Mouse (Mus musculus) gastrocnemius, postnatal 4 days (tissue): ENCODE measurements around the gene Psmd11. TPM values are rescaled to one million over a fixed set of nuclear protein-coding genes. Genes with fewer than 3 reads are reported as not detected.
"Not testable (repeated sequence)": the region's sequence is repeated elsewhere in the genome, so short reads cannot be mapped to it uniquely, and the experiment has no call there.

Experiments
- DNase-seq, 2 experiments: peaks; one replicate each; pipeline ENCODE4 v3.0.0; 2021 to 2022; ENCODE audit warnings: low spot score in 2 of 2, mixed read lengths in 2 of 2
- total RNA-seq, 2 experiments: library from RNA; stranded (reverse); gene quantifications; 2 replicates each; pipeline ENCODE4 v1.2.3; 2021

The Psmd11 gene
- total RNA-seq, 2 experiments from 2014 or later: 126 to 134 TPM

DNA sequence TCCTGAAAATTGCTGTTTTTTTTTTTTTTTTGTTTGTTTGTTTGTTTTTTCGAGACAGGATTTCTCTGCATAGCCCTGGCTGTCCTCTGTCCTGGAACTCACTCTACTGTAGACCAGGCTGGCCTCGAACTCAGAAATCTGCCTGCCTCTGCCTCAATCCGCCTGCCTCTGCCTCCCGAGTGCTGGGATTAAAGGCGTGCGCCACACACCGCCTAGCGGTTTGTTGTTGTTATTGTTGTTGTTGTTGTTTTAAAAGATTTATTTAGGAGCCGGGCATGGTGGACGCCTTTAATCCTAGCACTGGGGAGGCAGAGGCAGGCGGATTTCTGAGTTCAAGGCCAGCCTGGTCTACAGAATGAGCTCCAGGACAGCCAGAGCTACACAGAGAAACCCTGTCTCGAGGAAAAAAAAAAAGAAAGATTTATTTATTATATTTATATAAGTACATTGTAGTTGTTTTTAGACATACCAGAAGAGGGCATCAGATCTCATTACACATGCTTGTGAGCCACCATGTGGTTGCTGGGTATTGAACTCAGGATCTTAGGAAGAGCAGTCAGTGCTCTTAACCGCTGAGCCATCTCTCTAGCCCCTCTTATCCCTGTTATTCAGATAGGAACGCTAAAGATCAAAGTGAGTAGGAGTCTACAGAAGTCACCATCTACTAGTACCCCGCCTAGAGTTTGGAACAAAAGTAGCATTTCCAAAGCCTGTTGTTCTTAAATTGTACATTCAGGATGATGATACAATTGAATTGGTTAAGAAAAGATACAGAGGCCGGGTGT is 2.2 kb upstream of the Psmd11 start:
- not testable (repeated sequence) for DNase-seq

DNA sequence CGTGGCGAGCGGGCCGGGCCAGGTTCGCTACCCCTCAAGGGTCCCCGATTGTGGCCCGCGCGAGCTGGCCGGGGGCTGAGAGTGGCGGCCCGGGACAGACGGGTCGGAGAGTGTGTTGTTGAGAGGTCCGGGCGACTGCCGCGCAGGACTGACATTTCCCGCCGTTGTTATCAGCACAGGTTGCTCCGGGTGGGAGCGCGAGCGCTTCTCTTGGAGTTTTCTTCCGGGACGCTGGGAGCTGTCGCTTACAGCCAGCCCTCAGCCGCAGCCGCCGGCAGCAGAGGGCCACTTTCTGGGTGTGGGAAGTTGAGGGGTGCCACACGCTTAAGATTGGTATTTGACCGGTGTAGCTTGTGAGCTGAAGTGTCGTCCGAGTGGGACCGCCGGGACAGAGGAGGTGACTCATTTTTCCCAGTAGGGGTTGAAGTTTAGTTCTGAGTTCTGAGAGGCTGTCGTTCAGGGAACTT is 627 bp downstream of the Psmd11 start:
- peak in 1 of 2 experiments; percentile 32 for DNase-seq

DNA sequence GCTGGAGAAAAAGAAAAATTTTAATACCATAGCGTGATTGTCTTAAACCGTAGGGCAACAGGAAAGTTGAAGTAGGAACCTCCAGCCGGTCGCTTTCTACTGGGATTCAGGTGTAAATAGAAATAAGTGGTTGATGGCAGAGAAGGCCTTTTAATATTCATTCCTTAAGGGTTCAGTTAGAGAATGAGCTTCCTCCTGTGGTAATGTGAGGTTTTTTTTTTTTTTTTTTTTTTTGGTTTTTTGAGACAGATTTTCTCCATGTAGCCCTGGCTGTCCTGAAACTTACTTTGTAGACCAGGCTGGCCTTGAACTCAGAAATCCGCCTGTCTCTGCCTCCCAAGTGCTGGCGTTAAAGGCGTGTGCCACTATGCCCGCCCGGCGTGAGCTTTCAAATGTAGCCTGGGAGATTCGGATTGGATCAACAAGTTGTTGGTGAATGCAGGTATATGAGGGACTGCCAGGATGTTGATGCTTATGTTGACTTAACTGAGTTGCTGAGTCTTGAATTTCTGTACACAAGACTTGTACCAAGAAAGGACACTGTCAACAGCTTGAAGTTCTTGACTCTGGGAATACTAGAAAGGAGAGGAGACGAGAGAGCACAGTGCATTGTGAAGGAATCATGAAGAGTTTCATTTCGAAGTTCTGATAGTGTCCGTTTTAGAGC is 1.2 kb downstream of the Psmd11 start:
- DNase-seq: no peak

DNA sequence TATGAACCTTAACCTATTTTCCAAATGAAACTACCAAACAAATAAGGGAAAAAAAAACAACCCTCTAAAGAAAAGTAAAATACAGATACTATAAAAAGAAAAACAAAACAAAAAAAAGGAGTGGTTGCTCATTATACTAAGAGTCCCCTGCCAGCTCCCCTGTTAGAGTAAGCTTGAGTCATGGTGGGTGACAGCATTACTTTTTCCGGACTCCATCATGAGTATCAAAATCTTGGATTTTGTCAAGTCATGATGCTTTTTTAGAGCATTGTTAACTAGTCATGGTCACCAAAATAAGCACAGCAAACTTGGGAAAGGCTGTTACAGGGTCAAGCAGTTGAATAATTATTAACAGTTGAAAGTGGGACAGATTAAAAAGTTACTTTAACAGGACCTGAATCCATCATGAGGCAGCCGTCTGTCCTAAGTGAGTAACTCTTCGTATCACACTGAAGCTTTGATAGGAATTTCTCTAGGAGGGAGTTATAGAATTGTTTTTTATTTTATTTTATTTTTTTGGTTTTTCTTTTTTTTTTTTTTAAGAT is 2.0 kb downstream of the Psmd11 start:
- no peak for DNase-seq

DNA sequence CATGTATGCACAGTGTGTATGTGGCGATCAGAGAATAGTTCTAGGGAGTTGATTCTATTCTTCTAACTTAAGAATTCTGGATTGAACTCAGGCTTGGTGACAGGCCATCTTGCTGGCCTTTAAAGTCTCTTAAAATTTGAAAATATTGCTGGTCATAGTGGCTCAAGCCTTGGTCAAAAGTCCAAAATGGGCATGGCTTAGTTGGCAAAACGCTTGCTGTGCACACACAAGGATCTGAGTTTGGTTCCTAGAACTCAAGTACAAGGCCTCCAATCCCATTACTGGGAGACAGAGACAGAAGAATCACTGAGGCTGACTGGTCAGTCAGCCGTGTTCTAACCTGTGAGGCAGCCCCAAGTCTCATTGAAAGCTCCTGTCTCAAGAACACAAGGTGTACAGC is 18.5 kb downstream of the Psmd11 start:
- no peak for DNase-seq

DNA sequence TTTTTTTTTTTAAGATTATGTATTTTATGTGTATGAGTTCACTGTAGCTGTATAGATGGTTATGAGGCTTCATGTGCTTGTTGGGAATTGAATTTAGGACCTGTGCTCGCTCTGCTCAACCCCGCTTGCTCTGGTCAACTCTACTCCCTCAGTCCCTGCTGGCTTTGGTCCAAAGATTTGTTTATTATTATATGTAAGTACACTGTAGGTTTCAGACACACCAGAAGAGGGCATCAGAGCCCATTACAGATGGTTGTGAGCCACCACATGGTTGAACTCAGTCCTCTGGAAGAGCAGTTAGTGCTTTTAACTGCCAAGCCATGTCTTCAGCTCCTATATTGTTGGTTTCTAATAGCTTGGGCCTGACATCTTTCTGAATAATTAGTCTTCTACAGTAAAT is 21.4 kb downstream of the Psmd11 start:
- DNase-seq: no peak

DNA sequence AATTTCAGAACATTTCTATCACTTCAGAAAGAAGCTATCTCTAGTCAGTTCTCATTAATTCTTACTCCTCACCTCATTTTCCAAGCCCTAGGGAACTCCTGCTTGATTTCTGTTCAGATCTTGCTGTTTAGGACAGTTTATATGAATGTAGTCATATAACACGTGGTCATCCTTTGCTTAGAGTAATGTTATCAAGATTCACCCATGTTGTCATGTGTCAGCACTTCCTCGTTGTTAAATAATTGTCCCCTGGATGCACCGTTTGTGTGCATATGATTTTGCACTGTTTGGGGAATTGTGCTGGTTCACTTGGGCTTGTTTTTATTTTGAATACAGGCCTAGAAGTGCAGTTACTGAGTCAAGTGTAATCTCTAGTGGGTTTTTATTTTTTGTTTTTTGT is 23.8 kb downstream of the Psmd11 start:
- no peak for DNase-seq

DNA sequence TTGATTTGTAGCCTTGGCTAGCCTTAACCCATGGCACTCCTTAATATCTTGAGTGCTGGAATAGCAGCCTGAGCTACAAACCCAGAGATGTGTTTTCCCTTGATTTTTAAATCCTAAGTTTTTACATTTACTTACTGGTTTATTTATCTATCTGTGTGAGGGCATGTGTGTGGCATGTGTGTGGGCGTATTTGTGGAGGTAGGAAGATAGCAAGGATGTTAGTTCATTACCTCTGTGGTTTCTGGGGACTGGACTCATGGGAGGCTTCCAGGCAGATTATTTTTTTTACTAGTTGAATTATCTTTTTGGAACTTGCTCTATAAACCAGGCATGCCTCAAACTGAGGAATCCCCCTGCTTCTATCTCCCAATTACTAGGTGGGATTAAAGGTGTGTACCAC is 24.8 kb downstream of the Psmd11 start:
- no peak for DNase-seq

DNA sequence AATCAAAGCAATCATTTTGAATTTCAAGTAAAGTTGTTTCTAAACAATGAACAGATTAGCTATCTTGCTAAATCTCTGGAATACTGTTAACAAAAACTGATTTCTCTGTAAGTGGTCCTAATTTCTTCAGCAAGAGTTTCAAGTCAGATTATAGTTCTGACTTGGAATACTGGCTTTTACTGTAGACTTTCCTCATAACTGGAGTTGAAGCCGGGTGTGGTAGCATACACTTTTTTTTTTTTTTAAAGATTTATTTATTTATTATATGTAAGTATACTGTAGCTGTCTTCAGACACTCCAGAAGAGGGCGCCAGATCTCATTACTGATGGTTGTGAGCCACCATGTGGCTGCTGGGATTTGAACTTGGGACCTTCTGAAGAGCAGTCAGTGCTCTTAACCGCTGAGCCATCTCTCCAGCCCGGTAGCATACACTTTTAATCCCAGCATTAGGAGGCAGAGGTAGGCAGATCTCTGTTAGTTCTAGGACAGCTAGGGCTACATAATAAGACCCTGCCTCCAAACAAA is 35.3 kb downstream of the Psmd11 start:
- DNase-seq: not testable (repeated sequence)

DNA sequence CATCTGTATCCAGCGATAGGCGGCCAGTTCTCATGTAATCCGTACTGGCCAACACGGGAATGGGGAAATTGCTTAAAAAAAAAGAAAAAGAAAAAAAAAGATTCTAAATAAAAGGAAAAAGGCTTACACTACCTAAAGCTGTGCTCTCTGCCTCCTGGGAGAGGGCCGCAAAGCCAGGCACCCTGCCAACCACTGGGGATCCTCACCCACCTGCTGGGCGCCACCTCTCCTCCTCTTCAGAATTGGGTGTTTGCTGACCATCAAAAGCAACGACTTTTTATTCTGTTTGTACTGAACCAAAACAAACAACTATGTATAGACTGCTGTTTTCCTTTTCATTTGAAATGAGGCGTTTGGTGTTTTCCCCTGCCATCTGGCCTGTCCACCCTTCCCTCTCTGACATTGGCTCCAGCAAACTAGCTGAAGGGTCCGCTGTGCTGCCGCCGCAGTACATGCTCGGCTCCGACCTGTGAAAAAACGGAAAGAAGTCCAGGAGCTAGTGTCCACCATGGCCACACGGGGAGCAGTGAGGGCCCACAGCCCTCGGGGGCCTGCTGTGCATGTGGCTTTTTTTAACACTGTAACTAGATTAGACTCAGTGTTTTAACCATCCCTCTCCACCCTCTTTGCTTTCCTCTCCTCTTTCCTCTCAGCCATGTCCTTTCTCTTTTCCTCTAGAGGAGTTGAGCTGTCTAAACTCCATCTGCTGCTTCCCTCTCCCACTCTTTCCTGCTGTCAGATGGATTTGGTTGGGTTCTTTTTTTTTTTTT is 43.6 kb downstream of the Psmd11 start:
- DNase-seq: no peak

DNA sequence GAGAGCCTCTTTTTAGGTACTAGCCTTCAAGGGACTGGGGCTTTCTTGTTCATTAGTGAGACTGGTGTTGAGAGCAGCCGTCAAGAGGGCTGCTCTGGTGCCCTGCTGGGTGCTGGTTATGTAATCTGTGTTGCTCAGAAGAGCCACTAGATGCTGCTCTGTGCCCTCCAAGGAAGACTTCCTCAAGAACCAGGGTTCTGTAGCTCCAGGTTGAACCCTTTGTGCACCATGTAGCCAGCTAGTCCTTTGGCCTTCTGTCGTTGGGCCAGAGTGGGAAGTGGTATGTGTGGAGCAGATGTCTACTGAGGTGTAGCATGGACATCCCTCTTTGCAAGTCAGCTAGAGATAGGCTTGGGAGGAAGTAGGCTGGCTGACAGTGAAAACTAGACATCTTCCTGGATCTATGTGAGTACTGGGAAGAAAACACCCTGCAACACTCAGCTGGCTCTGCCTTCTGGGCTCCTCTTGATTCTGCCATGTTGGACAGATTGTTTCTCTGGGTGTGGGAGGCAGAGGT is 45.8 kb downstream of the Psmd11 start:
- no peak for DNase-seq

DNA sequence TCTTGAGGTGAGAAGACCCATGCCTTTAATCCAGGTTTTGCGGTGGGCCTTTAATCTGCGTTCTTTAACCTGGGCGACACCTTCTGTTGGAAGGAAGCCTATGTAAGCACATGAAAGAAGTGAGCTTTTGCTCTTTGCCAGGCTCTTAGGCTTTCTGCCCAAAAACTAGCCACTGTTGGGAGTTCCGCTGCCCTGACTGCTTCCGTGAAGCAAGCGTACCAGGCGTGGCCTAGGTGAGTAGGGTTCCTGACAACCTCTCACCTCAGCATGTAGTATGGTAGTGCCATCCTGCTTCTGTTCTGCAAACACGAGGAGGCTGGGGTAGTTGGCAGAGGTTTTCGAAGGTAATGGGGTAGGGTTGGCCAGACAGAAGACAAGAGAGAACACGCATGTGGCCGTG is 46.4 kb downstream of the Psmd11 start:
- no peak for DNase-seq

DNA sequence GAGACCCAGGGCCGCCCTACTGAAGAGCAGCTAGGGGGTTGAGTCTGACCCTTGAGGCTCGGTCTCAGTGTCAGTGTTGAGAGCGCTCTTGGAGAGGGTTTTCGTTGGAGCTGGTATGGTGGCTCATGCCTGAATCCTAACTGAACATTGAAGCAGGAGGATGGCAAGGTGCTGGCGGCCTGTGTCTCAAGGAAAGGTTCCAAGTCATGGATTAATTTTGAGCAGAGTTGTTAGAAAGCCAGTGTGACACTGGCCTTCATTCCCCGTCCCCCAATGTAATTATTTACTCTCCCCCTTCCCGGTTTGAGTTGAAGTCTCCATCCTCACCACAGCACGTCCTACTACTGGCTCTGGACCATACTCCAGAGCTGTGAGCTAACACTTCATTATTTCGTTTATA is 47.1 kb downstream of the Psmd11 start:
- DNase-seq: no peak

DNA sequence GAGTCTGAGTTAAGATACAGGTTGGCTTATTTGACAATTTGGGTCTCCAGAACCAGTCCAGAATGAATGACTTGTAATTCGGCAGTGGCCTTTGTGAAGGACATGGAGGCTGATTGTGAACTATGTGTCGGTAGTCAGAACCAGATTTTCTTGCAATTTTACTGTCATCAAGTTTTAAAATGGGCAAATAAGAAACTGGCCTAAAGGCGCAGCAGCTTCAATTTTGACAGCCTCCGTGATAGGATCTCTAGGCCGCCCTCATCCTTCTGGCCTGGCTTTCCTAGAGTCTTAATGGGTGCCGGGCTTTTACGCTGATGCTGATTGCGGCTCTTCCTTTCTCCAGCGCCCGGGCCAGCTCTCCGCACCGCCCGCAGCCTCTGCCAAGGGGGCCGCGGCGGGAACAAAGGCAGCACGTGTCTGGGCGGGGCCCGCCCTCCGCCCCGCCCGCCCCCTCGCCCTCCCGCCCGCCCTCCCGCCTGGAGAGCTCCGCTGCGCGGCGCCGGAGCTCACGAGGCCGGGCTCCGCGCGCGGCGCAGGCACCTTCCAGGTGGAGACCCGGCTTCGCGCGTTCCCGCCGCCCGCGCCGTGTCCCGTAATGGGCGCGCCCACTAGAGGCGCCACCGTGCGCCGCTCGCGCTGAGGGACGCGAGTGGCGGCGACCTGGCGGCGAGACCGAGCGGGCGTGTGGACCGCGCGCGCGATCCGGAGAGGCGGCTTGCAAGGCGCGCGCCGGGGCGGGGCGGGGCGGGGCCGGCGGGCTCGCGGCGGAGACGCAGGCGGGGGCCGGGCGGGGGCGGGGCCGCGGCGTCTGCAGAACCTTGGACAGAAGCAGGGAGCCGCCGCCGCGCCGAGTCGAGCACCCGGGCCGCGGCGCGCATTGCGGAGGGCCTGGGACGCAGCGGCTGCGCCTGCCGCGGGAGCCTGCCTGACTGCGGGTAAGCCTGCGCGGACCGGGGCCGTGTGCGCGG is 48.1 kb downstream of the Psmd11 start, which contains the start of gene Cdk5r1:
Gene Cdk5r1, plus strand, starts transcription at position 802 of the 968 bp plus-strand sequence.
- DNase-seq: peak; percentile 73 to 83

DNA sequence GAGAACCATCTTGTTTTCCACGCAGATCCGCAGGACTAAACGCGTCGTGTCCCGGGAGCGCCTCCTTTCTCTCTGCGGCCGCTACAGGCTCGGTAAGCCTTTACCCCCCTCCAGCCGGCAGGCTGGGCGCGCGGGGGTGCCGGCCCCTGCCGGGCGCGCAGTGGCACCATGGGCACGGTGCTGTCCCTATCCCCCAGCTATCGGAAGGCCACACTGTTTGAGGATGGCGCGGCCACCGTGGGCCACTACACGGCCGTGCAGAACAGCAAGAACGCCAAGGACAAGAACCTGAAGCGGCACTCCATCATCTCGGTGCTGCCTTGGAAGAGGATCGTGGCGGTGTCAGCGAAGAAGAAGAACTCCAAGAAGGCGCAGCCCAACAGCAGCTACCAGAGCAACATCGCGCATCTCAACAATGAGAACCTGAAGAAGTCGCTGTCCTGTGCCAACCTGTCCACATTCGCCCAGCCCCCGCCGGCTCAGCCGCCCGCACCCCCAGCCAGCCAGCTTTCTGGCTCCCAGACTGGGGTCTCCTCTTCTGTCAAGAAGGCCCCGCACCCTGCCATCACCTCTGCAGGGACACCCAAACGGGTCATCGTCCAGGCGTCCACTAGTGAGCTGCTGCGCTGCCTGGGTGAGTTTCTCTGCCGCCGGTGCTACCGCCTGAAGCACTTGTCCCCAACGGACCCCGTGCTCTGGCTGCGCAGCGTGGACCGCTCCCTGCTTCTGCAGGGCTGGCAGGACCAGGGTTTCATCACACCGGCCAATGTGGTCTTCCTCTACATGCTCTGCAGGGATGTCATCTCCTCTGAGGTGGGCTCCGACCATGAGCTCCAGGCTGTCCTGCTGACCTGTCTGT is 49.2 kb downstream of the Psmd11 start:
- DNase-seq: no peak

DNA sequence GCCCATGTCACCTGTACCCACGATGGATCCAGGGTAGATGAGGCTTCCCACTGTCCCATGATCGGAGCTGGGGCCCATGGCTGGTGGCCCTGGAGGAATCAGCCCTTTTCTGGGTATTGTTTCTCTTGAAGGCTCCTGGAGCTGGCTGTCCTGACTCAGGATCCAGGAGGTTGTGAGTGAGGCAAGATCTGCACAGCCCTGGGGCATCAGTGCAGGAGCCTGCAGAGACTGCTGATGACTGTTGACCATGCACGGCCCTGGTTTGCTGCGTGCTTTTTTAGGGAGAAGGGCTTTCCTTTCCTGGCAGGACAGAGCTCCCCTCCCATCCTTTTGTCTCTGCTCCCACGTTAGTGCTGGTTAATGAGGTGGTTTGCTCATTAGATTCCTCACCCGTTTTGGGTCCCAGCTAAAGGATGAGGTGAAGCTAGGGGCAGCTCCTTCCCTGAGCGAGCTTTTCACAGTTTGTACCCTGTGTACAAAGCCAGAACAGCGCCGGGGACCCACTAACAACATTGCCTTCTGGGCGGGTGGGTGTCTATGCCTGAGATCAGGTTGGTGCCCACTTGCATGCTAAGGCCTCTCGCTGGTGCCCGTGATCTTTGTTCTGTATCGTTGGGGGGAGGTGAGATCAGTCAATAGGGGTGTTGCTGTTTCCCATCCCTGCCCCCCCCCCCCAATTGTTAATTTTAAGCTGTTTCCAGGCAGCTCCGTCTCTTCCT is 50.4 kb downstream of the Psmd11 start:
- no peak for DNase-seq

DNA sequence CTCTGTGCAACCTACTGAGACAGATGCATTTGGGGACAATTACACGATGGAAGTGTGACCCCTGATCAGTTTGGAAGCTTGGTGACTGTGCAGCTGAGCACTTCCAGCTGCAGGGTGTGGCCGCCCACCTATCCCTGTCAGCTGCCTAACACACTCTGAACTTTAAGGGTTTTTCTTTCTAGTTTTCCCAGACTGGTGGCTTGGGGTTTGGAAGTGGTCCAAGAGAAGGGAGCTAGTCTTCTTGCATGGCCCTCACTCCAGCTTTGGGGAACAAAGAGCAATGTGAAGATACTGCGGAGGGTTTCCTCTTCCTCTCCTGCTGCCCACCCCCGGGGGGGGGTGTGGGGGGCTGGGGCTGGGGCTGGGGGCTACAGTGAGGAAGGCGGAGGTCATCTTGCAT is 51.0 kb downstream of the Psmd11 start:
- no peak for DNase-seq
